Mouse (Mus musculus) stomach, postnatal 0 days (tissue): Measurements from ENCODE around the gene Ythdf1. TPM values are rescaled to one million over a fixed set of nuclear protein-coding genes. Genes with fewer than 3 reads are reported as not detected.

Source experiments
- ATAC-seq: fragments of 200-750 bp; cut with Nextera tagmentation; 2 replicates; pipeline ENCODE4 v1.8.0; 2017; ENCODE audit not compliant: low FRiP score, low TSS enrichment
- DNase-seq: peaks from one replicate; pipeline ENCODE4 v3.0.0-alpha.2; 2016; ENCODE audit warnings: low spot score
- H3K27ac ChIP-seq: fragments of 300-500 bp; sonication (generic); replicated peaks from 2 replicates; pipeline ENCODE4 v1.5.1; 2014; ENCODE audit warnings: mild to moderate bottlenecking, control low read depth
- H3K27me3 ChIP-seq: fragments of 300-500 bp; sonication (generic); 2 replicates; pipeline ENCODE4 v1.6.1; 2014; ENCODE audit warnings: low read length; ENCODE audit not compliant: control insufficient read depth, insufficient read depth
- H3K36me3 ChIP-seq: fragments of 300-500 bp; sonication (generic); 2 replicates; pipeline ENCODE4 v1.6.1; 2014; ENCODE audit warnings: low read length, mixed read lengths; ENCODE audit not compliant: control insufficient read depth, insufficient read depth
- H3K4me1 ChIP-seq: fragments of 300-500 bp; sonication (generic); replicated peaks from 2 replicates; pipeline ENCODE4 v1.6.1; 2014; ENCODE audit warnings: antibody characterized with exemption; ENCODE audit not compliant: control insufficient read depth, insufficient read depth
- H3K4me2 ChIP-seq: fragments of 300-500 bp; sonication (generic); replicated peaks from 2 replicates; pipeline ENCODE4 v1.6.1; 2014; ENCODE audit warnings: low read depth, mild to moderate bottlenecking, control low read depth, moderate library complexity
- H3K4me3 ChIP-seq: fragments of 300-500 bp; sonication (generic); 2 replicates; pipeline ENCODE4 v1.5.1; 2014; ENCODE audit warnings: low read depth, low read length, control low read depth
- H3K9ac ChIP-seq: fragments of 300-500 bp; sonication (generic); 2 replicates; pipeline ENCODE4 v1.6.1; 2014; ENCODE audit warnings: mild to moderate bottlenecking, low read length, control low read depth, mixed read lengths
- H3K9me3 ChIP-seq: fragments of 300-500 bp; sonication (generic); 2 replicates; pipeline ENCODE4 v1.6.1; 2016; ENCODE audit warnings: low read length; ENCODE audit not compliant: control insufficient read depth
- CTCF ChIP-seq: IDR thresholded peaks from 2 replicates; pipeline ENCODE4 v1.5.1; 2016; ENCODE audit warnings: antibody characterized with exemption, low read depth, mild to moderate bottlenecking, moderate library complexity
- EP300 ChIP-seq: optimal IDR thresholded peaks from 2 replicates; pipeline ENCODE3; 2016; ENCODE audit warnings: antibody characterized with exemption
- WGBS: fragments of 180-500 bp; shearing (Covaris S2); extraction: QIAGEN DNeasy Blood & Tissue Kit; methylation state at CpG from one replicate; pipeline ENCODE4 v1.1.7; 2014; 5-methylcytosine and 5-hydroxymethylcytosine counted together
- polyA plus RNA-seq: library from polyadenylated mRNA; unstranded; fragments of >200 nt; fragmentation: Nextera tagmentation; extraction: Ambion mirVana; gene quantifications from 2 replicates; pipeline ENCODE4 v1.2.1, GENCODE M21; 2015

Gene Ythdf1
- polyA plus RNA-seq, 1 experiment from 2014 or later, result 26.2 TPM

DNA sequence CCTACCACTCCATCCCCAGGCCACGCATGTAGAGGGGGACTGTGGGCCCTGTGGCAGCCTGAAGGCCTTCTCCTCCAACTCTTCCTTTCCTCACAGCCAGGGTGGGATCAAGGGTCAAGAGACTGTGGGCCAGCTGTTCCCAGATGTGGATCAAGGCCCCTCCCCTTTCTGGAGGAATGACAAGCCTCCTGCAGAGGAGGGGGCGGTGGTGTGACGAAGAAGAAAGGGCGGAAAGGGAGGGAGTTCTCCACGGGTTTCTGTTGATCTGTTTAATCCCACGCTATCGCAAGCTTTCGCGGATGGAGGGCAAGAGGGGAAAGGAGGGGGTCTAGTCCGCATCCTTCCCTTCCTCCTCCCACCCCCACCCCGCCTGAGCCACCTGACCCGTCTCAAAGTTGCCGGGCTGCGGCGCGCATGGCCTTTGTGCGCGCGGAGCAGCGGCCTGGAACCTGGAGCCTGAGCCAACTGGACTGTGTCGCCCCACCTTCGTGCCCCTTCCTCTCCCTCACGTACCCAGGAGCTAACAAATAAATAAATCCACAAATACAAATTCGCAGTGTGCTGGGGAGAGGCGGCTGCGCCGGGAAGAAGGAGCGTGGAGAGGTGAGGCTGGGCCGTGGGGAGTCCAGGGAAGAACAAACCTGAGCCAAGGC is 30.2 kb downstream of the Ythdf1 start:
- Histone ChIP-seq H3K9ac (no peak overlapping the region), H3K4me1 (peaks cover 8% of the 10 kb centered on the region; the same call in 1 of the 2 replicates), H3K4me2 (no peak overlapping the region), H3K9me3 (no peaks in the 10 kb centered on the region), H3K36me3 (no peaks in the 10 kb centered on the region), H3K27me3 (peaks cover 40% of the 10 kb centered on the region; the same call in 1 of the 2 replicates), H3K4me3 (no peak overlapping the region), H3K27ac (no peak overlapping the region)
- DNase-seq, result no peak
- WGBS, result 1% methylated on average over 27 of the region's 29 CpGs
- ATAC-seq, result no peak
- TF ChIP-seq CTCF (no peak), EP300 (no peak)

DNA sequence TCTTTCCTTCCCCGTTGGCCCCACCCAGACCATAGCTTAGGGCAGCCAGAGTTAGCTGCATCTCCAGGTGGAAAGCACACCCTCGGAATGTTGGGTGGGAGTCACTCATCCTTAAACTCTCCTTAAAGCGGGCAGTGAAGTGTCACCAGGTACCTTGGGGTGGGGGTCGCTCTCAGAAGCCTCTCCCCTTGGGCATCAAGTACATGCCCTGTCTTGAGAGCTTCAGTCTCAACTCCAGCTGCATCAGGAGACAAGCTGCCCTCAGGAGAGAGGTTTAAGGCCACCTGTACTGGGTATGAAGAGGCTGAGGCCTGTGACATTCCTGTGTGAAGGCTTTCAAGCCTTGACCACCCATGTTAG is 30.8 kb downstream of the Ythdf1 start:
- no peak overlapping the region for H3K4me2 ChIP-seq
- TF ChIP-seq EP300 (no peak), CTCF (no peak)

GRCm38 (mm10) chr2:180889271-180889920 is 31.4 kb downstream of the Ythdf1 start:
- WGBS, result 8% methylated on average over 19 of the region's 19 CpGs
- H3K9me3 ChIP-seq, result no peaks in the 10 kb centered on the region
- H3K4me3 ChIP-seq, result no peak overlapping the region

More for the DNA sequence above, 30.8 kb downstream of the Ythdf1 start:
- H3K36me3 ChIP-seq, result no peaks in the 10 kb centered on the region
- DNase-seq (no peak), ATAC-seq (no peak)
- H3K27ac ChIP-seq, result no peak overlapping the region
- H3K9ac ChIP-seq, result no peak overlapping the region
- no peaks in the 10 kb centered on the region for H3K9me3 ChIP-seq
- peaks cover 40% of the 10 kb centered on the region; the same call in 1 of the 2 replicates for H3K27me3 ChIP-seq
- peaks cover 8% of the 10 kb centered on the region; the same call in 1 of the 2 replicates for H3K4me1 ChIP-seq
- 28% methylated on average over 4 of the region's 4 CpGs for WGBS
- H3K4me3 ChIP-seq, result no peak overlapping the region

DNA sequence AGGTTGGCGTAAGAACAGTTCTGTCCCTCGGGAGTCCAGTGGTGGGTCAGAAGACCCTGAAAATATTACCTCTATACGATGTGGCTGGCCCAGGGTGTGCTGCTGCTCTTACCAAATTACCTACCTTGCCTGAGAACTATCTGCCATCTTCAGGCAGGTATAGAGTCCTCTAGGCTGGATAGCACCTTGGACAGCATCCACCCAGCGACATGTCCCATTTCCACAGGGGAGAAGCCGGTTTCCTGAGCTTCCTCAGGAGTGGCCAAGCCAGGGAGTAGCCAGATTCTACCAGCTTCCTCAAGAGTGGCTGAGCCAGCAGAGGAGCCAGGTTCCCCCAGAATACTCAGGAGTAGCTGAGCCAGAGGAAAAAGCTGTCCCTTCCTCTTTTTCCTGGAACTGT is 35.5 kb downstream of the Ythdf1 start:
- Histone ChIP-seq H3K4me1 (no peaks in the 10 kb centered on the region), H3K27me3 (peaks cover 6% of the 10 kb centered on the region; the same call in 1 of the 2 replicates), H3K9me3 (no peaks in the 10 kb centered on the region), H3K9ac (no peak overlapping the region), H3K4me2 (no peak overlapping the region), H3K4me3 (no peak overlapping the region), H3K36me3 (no peaks in the 10 kb centered on the region), H3K27ac (no peak overlapping the region)
- 60% methylated on average over 5 of the region's 5 CpGs for WGBS
- ATAC-seq (no peak), DNase-seq (no peak)
- TF ChIP-seq EP300, result no peak
- TF ChIP-seq CTCF, result no peak

More at GRCm38 (mm10) chr2:180889271-180889920, 31.4 kb downstream of the Ythdf1 start:
- no peak for DNase-seq
- no peak overlapping the region for H3K9ac ChIP-seq
- no peak overlapping the region for H3K27ac ChIP-seq
- H3K36me3 ChIP-seq, result no peaks in the 10 kb centered on the region
- no peak overlapping the region for H3K4me2 ChIP-seq
- no peak for ATAC-seq
- peaks cover 8% of the 10 kb centered on the region; the same call in 1 of the 2 replicates for H3K4me1 ChIP-seq
- peaks cover 35% of the 10 kb centered on the region; the same call in 1 of the 2 replicates for H3K27me3 ChIP-seq
- no peak for TF ChIP-seq CTCF
- TF ChIP-seq EP300, result no peak

- no peak for TF ChIP-seq EP300
- TF ChIP-seq CTCF, result no peak
Measured at GRCm38 (mm10) chr2:180881281-180881680, 39.5 kb downstream of the Ythdf1 start.

More at GRCm38 (mm10) chr2:180881281-180881680, 39.5 kb downstream of the Ythdf1 start:
- no peaks in the 10 kb centered on the region for H3K9me3 ChIP-seq
- H3K4me2 ChIP-seq, result no peak overlapping the region
- H3K9ac ChIP-seq, result no peak overlapping the region
- ATAC-seq (no peak), DNase-seq (no peak)
- no peak overlapping the region for H3K4me3 ChIP-seq
- H3K27ac ChIP-seq, result no peak overlapping the region
- H3K36me3 ChIP-seq, result no peaks in the 10 kb centered on the region
- WGBS, result 57% methylated on average over 9 of the region's 9 CpGs
- no peaks in the 10 kb centered on the region for H3K4me1 ChIP-seq
- H3K27me3 ChIP-seq, result no peaks in the 10 kb centered on the region
